Mouse (Mus musculus): ENCODE measurements around the gene Wfdc10. TPM values are rescaled to one million over a fixed set of nuclear protein-coding genes. Genes with fewer than 3 reads are reported as not detected.

Gene Wfdc10
- polyA plus RNA-seq, 1 experiment from 2014 or later = not detected

- Histone ChIP-seq H3K4me1 (no peaks in the 10 kb centered on the region), H3K36me3 (no peaks in the 10 kb centered on the region), H3K4me3 (no peak overlapping the region), H3K27me3 (ENCODE audit: low read depth, poor library complexity, severe bottlenecking) (no peaks in the 10 kb centered on the region), H3K9me3 (replicated peaks) (no peaks in the 10 kb centered on the region), H3K27ac (no peak overlapping the region)
- no peak for DNase-seq (ENCODE audit: low spot score)
- WGBS = 47% methylated on average over 1 of the region's 1 CpGs
Measured at GRCm38 (mm10) chr2:164670938-164671337, 15.1 kb downstream of the Wfdc10 start.

DNA sequence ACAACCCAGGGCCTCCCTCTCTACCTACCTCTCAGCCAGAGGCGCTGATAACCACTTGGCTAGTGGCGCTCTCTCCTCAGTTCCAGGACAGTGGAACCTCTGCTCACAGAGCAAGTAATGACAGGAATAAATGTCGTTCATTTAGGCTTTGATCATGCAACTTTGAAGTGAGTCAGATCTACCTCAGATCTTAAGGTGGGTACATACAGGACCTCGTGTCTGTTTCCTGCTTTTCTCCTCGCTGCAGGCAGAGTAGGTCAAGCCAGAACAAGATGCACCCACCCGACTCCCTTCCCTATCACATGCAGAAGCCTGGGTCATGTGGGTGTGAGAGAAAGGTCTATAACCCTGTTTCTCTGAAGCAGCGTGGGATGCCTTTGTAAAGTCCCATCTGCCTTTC is 18.1 kb downstream of the Wfdc10 start, which contains the start of gene Wfdc11:
Gene Wfdc11 (minus strand): TSS at position 101 of the 400 bp plus-strand sequence.
- Histone ChIP-seq H3K9me3 (replicated peaks) (no peaks in the 10 kb centered on the region), H3K4me1 (peaks cover 4% of the 10 kb centered on the region), H3K27ac (no peak within 1 kb of the TSS), H3K4me3 (no peak within 1 kb of the TSS), H3K36me3 (no peaks in the 10 kb centered on the region), H3K27me3 (ENCODE audit: low read depth, poor library complexity, severe bottlenecking) (no peaks in the 10 kb centered on the region)
- 81% methylated on average over 7 of the region's 7 CpGs for WGBS
- DNase-seq (ENCODE audit: low spot score) = no peak

- 81% methylated on average over 7 of the region's 7 CpGs for WGBS
- peaks cover 13% of the 10 kb centered on the region for H3K4me1 ChIP-seq
- no peak for DNase-seq (ENCODE audit: low spot score)
- H3K4me3 ChIP-seq = no peak overlapping the region
- H3K36me3 ChIP-seq = no peaks in the 10 kb centered on the region
- H3K27me3 ChIP-seq (ENCODE audit: low read depth, poor library complexity, severe bottlenecking) = no peaks in the 10 kb centered on the region
- H3K9me3 ChIP-seq (replicated peaks) = no peaks in the 10 kb centered on the region
- H3K27ac ChIP-seq = no peak overlapping the region
Measured at GRCm38 (mm10) chr2:164676103-164676502, 20.3 kb downstream of the Wfdc10 start.

- no peaks in the 10 kb centered on the region for H3K9me3 ChIP-seq (replicated peaks)
- peaks cover 13% of the 10 kb centered on the region for H3K4me1 ChIP-seq
- no peak overlapping the region for H3K27ac ChIP-seq
- 86% methylated on average over 16 of the region's 16 CpGs for WGBS
- H3K4me3 ChIP-seq = no peak overlapping the region
- DNase-seq (ENCODE audit: low spot score) = no peak
- H3K27me3 ChIP-seq (ENCODE audit: low read depth, poor library complexity, severe bottlenecking) = no peaks in the 10 kb centered on the region
- no peaks in the 10 kb centered on the region for H3K36me3 ChIP-seq
Measured at GRCm38 (mm10) chr2:164676916-164677685, 21.3 kb downstream of the Wfdc10 start.

DNA sequence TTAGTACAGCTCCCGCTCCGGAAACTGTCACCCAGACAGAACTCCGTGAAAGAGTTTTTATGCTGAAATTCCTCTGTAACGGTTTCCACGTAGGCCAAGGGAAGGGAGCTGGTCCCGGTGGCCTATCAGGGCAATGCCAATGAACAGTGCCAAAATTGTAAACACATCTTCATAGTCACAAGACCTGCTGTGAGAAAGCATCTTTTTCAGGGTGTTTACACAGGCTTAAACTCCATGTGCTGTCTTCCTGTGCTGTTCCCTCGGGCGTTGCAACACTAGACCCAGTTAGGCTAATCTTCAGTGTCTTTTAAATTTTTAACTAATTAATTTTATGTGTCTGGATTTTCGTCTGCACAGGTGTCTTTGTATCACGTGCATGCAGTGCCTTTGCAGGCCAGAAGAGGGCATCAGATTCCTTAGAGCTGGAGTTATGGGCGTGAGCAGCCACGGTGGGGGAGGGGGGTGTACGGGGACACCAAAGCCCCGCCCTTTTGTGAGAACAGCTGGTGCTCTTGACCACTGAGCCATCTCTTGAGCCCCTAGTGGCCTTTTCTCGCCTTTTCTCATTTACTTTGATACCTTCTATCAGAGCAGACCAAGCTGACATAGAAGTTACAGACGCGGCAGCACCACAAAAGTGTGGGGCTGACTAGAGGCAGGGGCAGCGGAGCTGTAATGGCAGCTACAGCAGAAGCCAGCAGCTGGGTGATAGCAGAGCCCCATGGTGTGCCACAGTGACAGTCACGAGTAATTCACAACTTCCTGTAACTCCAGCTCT is 23.2 kb downstream of the Wfdc10 start:
- Histone ChIP-seq H3K4me1 (peaks cover 13% of the 10 kb centered on the region), H3K36me3 (no peaks in the 10 kb centered on the region), H3K9me3 (replicated peaks) (no peaks in the 10 kb centered on the region), H3K27me3 (ENCODE audit: low read depth, poor library complexity, severe bottlenecking) (no peaks in the 10 kb centered on the region), H3K4me3 (peak overlapping the region; percentile 40), H3K27ac (no peak overlapping the region; the same call in 1 of the 2 replicates)
- peak; percentile 85 for DNase-seq (ENCODE audit: low spot score)
- WGBS = 25% methylated on average over 19 of the region's 19 CpGs

- Histone ChIP-seq H3K27me3 (ENCODE audit: low read depth, poor library complexity, severe bottlenecking) (no peaks in the 10 kb centered on the region), H3K4me1 (peaks cover 13% of the 10 kb centered on the region), H3K9me3 (replicated peaks) (no peaks in the 10 kb centered on the region), H3K4me3 (no peak overlapping the region), H3K36me3 (no peaks in the 10 kb centered on the region), H3K27ac (no peak overlapping the region)
- WGBS = 40% methylated on average over 3 of the region's 3 CpGs
- DNase-seq (ENCODE audit: low spot score) = no peak
Measured at GRCm38 (mm10) chr2:164679906-164680305, 24.1 kb downstream of the Wfdc10 start.

- H3K27ac ChIP-seq = no peak within 1 kb of the TSS
- H3K36me3 ChIP-seq = no peaks in the 10 kb centered on the region
- H3K9me3 ChIP-seq (replicated peaks) = no peaks in the 10 kb centered on the region
- H3K27me3 ChIP-seq (ENCODE audit: low read depth, poor library complexity, severe bottlenecking) = no peaks in the 10 kb centered on the region
- 0 out of 2 replicates have a peak, but pooled peaks cover 3% of the 10 kb centered on the region for H3K4me1 ChIP-seq
- 76% methylated on average over 3 of the region's 3 CpGs for WGBS
- no peak within 1 kb of the TSS for H3K4me3 ChIP-seq
- no peak for DNase-seq (ENCODE audit: low spot score)
Measured at GRCm38 (mm10) chr2:164684807-164685206, 29.0 kb downstream of the Wfdc10 start, which contains the start of gene Wfdc13. Gene Wfdc13, plus strand, starts transcription at chr2:164685107.

GRCm38 (mm10) chr2:164698201-164698600 is 42.4 kb downstream of the Wfdc10 start, which contains the start of gene Spint4:
Gene Spint4, plus strand, starts transcription at chr2:164698501.
- Histone ChIP-seq H3K9me3 (replicated peaks) (no peaks in the 10 kb centered on the region), H3K4me3 (no peak within 1 kb of the TSS), H3K36me3 (no peaks in the 10 kb centered on the region), H3K4me1 (no peaks in the 10 kb centered on the region), H3K27me3 (ENCODE audit: low read depth, poor library complexity, severe bottlenecking) (no peaks in the 10 kb centered on the region), H3K27ac (no peak within 1 kb of the TSS)
- 84% methylated on average over 4 of the region's 4 CpGs for WGBS
- DNase-seq (ENCODE audit: low spot score) = no peak

DNA sequence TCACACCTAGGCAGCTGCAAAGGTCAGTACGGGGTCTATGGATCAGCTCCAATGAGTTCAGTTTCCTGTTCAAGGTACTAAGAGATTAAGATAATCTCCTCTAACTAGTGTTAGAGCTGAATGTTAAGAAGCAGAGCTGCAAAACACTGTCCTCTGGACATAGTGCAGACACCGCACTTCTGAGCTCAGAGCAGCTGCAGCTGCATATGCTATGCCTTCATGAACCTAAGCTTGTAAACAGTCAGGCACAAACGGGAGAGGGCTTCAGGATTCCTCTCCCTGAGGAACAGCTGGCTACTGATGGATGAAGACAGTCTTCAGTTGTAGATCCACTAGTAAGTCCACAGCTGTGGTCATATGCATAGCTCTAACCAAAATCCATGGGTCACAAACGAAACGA is 45.1 kb downstream of the Wfdc10 start:
- no peak overlapping the region for H3K4me3 ChIP-seq
- H3K36me3 ChIP-seq = no peaks in the 10 kb centered on the region
- 79% methylated on average over 5 of the region's 5 CpGs for WGBS
- no peaks in the 10 kb centered on the region for H3K27me3 ChIP-seq (ENCODE audit: low read depth, poor library complexity, severe bottlenecking)
- no peak overlapping the region for H3K27ac ChIP-seq
- DNase-seq (ENCODE audit: low spot score) = no peak
- no peaks in the 10 kb centered on the region for H3K4me1 ChIP-seq
- H3K9me3 ChIP-seq (replicated peaks) = no peaks in the 10 kb centered on the region

DNA sequence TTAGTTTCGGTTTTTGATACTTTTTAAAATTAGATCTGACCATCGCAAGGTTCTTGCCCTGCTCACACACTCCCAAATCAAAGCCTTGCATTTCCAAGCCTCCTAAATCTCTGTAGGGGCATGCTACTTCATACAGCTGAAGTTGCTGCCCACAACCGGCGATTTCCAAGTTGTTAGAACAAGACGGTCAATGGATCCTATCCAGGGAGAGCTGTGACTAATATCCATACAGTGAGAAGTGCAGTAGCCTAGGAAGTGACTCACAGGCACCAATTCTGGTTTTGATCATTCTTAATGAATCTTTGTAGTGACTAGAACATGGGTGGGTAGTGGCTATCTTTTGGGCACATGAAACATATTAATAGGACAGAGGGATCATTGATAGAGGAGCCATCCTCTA is 45.9 kb downstream of the Wfdc10 start:
- 92% methylated on average over 5 of the region's 5 CpGs for WGBS
- no peak overlapping the region for H3K27ac ChIP-seq
- H3K36me3 ChIP-seq = no peaks in the 10 kb centered on the region
- no peak overlapping the region for H3K4me3 ChIP-seq
- no peaks in the 10 kb centered on the region for H3K9me3 ChIP-seq (replicated peaks)
- no peaks in the 10 kb centered on the region for H3K27me3 ChIP-seq (ENCODE audit: low read depth, poor library complexity, severe bottlenecking)
- H3K4me1 ChIP-seq = no peaks in the 10 kb centered on the region
- DNase-seq (ENCODE audit: low spot score) = no peak

- H3K27ac ChIP-seq = no peak overlapping the region
- no peaks in the 10 kb centered on the region for H3K4me1 ChIP-seq
- no peak overlapping the region for H3K4me3 ChIP-seq
- H3K9me3 ChIP-seq (replicated peaks) = no peaks in the 10 kb centered on the region
- H3K27me3 ChIP-seq (ENCODE audit: low read depth, poor library complexity, severe bottlenecking) = no peaks in the 10 kb centered on the region
- H3K36me3 ChIP-seq = no peaks in the 10 kb centered on the region
- WGBS = 83% methylated on average over 5 of the region's 5 CpGs
- no peak for DNase-seq (ENCODE audit: low spot score)
Measured at GRCm38 (mm10) chr2:164704235-164704634, 48.4 kb downstream of the Wfdc10 start.

DNA sequence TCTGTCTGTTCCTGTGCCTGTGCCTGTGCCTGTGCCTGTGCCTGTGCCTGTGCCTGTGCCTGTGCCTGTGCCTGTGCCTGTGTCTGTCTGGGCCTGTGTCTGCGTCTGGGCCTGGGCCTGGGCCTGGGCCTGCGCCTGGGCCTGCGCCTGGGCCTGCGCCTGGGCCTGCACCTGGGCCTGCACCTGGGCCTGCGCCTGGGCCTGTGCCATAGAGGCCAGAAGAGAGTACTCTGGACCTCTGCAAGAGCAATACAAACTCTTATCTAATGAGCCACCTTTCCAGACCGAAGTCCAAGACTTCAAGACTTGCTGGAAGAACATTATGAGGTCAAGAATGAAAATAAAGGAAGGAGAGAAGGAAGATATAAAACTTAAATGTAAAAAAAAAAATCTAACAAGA is 49.5 kb downstream of the Wfdc10 start:
- no peaks in the 10 kb centered on the region for H3K36me3 ChIP-seq
- no peak for DNase-seq (ENCODE audit: low spot score)
- no peaks in the 10 kb centered on the region for H3K9me3 ChIP-seq (replicated peaks)
- no peaks in the 10 kb centered on the region for H3K4me1 ChIP-seq
- no peaks in the 10 kb centered on the region for H3K27me3 ChIP-seq (ENCODE audit: low read depth, poor library complexity, severe bottlenecking)
- 92% methylated on average over 6 of the region's 6 CpGs for WGBS
- no peak overlapping the region for H3K4me3 ChIP-seq
- H3K27ac ChIP-seq = no peak overlapping the region

GRCm38 (mm10) chr2:164705991-164706390 is 50.1 kb downstream of the Wfdc10 start:
- Histone ChIP-seq H3K27me3 (ENCODE audit: low read depth, poor library complexity, severe bottlenecking) (no peaks in the 10 kb centered on the region), H3K27ac (no peak overlapping the region), H3K4me3 (no peak overlapping the region), H3K36me3 (no peaks in the 10 kb centered on the region), H3K9me3 (replicated peaks) (no peaks in the 10 kb centered on the region), H3K4me1 (no peaks in the 10 kb centered on the region)
- 94% methylated on average over 14 of the region's 14 CpGs for WGBS
- no peak for DNase-seq (ENCODE audit: low spot score)
